Mouse (Mus musculus) MEL (cell line): ENCODE measurements around the gene B130006D01Rik.
A peak's percentile ranks its signal among the peaks of the same experiment; 100 is the strongest.

ENCODE experiments used
- CHD2 ChIP-seq: IDR thresholded peaks from 2 replicates; pipeline ENCODE4 v1.6.1; 2011; ENCODE audit warnings: low read length, improper control_type of control experiment
- CTCF ChIP-seq, 3 experiments: IDR thresholded peaks in 2 of 3; conservative IDR thresholded peaks in 1 of 3; 2 replicates each; pipeline ENCODE4 v1.5.1; 2011 to 2012; ENCODE audit warnings: low read length in 3 of 3, low read depth in 2 of 3, mild to moderate bottlenecking in 2 of 3, improper control_type of control experiment in 1 of 3, inconsistent platforms in 1 of 3, mixed read lengths in 1 of 3, moderate library complexity in 1 of 3; ENCODE audit not compliant: control insufficient read depth in 1 of 3, insufficient read depth in 1 of 3, poor library complexity in 1 of 3, severe bottlenecking in 1 of 3
- MAFK ChIP-seq: IDR thresholded peaks from 2 replicates; pipeline ENCODE4 v1.6.1; 2011; ENCODE audit warnings: low read depth, mild to moderate bottlenecking, low read length, improper control_type of control experiment, borderline replicate concordance
- MAZ ChIP-seq: IDR thresholded peaks from 2 replicates; pipeline ENCODE4 v1.6.1; 2012; ENCODE audit warnings: low read depth, mild to moderate bottlenecking, inconsistent platforms, low read length, improper control_type of control experiment
- MEF2A ChIP-seq: IDR thresholded peaks from 2 replicates; pipeline ENCODE4 v1.6.1; 2014; ENCODE audit warnings: low read depth, mild to moderate bottlenecking, inconsistent platforms, low read length, improper control_type of control experiment; ENCODE audit not compliant: poor library complexity, insufficient replicate concordance, severe bottlenecking; ENCODE audit errors: extremely low read depth
- MXI1 ChIP-seq: IDR thresholded peaks from 2 replicates; pipeline ENCODE4 v1.6.1; 2011; ENCODE audit warnings: mild to moderate bottlenecking, low read depth, low read length, improper control_type of control experiment
- NRF1 ChIP-seq: IDR thresholded peaks from 2 replicates; pipeline ENCODE4 v1.6.1; 2014; ENCODE audit warnings: low read depth, mild to moderate bottlenecking, inconsistent platforms, low read length, improper control_type of control experiment, moderate library complexity; ENCODE audit not compliant: poor library complexity, insufficient read depth, severe bottlenecking
- POLR2AphosphoS2 ChIP-seq: IDR thresholded peaks from 2 replicates; pipeline ENCODE4 v1.6.1; 2011; ENCODE audit warnings: low read length, improper control_type of control experiment
- TAL1 ChIP-seq: IDR thresholded peaks from 2 replicates; pipeline ENCODE4 v1.6.1; 2012; ENCODE audit warnings: mild to moderate bottlenecking, inconsistent platforms, low read length, moderate library complexity, mixed read lengths
- ZMIZ1 ChIP-seq: IDR thresholded peaks from 2 replicates; pipeline ENCODE4 v1.6.1; 2012; ENCODE audit warnings: low read depth, mild to moderate bottlenecking, inconsistent platforms, low read length, improper control_type of control experiment, moderate library complexity

DNA sequence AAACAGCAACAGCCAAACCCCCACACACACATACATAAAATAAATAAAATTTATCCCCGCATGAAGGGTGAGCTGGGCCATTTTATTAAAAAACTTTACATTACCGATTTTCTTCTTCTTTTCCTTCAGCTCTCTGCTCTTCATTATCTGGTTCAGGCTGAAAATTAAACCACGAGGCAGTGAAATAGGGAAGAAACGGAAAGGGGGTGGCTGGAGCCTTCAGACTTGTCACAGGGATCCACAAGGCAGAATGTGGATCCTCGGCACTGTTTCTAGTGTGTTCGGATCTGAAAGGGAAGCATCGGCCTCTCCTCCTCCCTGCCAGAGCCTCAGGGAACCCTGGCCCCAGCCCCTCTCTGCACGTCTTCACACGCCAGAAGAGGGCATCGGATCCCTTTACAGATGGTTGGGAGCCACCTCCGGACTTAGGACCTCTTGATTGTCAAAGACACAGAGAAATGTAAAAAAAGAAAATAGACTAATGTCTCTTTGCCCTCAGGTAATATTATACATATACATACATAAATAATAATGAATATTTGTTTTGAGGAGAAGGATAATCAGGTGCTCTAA, 36.2 kb upstream of the B130006D01Rik start:
- TF ChIP-seq MAFK (no peak), ZMIZ1 (no peak), NRF1 (no peak), CTCF (IDR thresholded peaks at IDR 0.05 in 2 of 3, conservative IDR thresholded peaks at IDR 0.05 in 1 of 3; ENCODE audit: control insufficient read depth in 1 of 3, insufficient read depth in 1 of 3, low read depth in 2 of 3, low read length in 3 of 3, poor library complexity in 1 of 3, severe bottlenecking in 1 of 3) (peak; percentile 14 to 69 (median 67); a peak in 4 of 6 replicates), TAL1 (no peak), MXI1 (peak; percentile 86), CHD2 (no peak), POLR2AphosphoS2 (no peak), MEF2A (no peak), MAZ (no peak)
